Comparison of ENCODE assay signal across 12 mouse cellular contexts in the genomic region with DNA sequence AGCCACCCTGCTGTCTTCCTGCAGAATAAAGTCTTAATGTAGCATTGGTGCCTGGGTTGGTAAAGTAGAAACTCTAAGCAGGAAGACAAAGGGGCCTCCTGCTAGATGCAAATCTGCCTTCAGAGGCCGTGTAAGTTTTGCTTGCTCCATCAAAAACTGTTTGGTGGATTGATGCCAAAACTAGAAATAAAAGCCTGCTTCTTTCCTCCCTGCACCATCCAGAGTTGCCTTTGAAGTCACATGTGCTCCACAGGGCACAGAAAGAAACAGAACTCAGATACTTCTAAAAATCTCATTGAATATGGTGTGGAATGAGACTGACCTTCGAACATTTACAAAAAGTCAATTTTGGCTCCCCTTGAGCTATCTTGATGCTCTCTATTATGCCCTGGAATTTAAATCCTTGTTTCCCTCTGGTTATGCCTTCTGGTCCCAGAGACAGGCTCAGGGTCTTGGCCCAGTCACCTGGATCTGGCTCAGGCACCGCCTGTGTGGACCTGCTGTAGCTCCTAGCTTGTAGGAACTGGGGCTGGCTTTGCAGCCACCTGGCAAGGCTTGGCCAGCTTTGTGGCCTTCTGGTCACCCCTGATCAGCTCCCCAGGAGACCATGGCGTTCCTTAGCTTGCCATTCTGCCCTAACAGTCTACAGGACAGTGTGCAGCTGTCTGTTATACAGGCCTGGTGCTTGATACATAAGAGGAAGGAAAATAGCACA. TPM values are rescaled to one million over a fixed set of nuclear protein-coding genes. Genes with fewer than 3 reads are reported as not detected.
DNase-seq lines count a peak whose midpoint lies in the region; ATAC-seq and TF ChIP-seq lines count a peak whose summit lies in the region.
"Had no signal": no experiment of that assay in that cellular context is flagged by ENCODE, and none has a peak within 500 bp of the region (broad histone marks: within the 10 kb centered on the region; RNA-seq: fewer than 3 reads in every experiment).

No protein-coding gene starts in this region.

- H3K79me2 ChIP-seq in macrophage (ENCODE audit: inconsistent target) = no peaks in the 10 kb centered on the region

- H3K36me3 ChIP-seq in forebrain, embryonic 13.5 days (ENCODE audit: poor library complexity, severe bottlenecking) = no peaks in the 10 kb centered on the region
- H3K36me3 ChIP-seq in forebrain, embryonic 10.5 days (replicated peaks) = no peaks in the 10 kb centered on the region
- no peaks in the 10 kb centered on the region for H3K36me3 ChIP-seq in lung, embryonic 14.5 days (ENCODE audit: insufficient read depth)
- no peaks in the 10 kb centered on the region for H3K36me3 ChIP-seq in macrophage (ENCODE audit: inconsistent target)
- H3K36me3 ChIP-seq: liver, embryonic 15.5 days had no signal

- H3K4me3 ChIP-seq in forebrain, embryonic 13.5 days = no peak overlapping the region
- H3K4me3 ChIP-seq in forebrain, embryonic 10.5 days = no peak overlapping the region
- no peak overlapping the region for H3K4me3 ChIP-seq in lung, embryonic 14.5 days (ENCODE audit: low read depth, low read length)
- H3K4me3 ChIP-seq in macrophage (ENCODE audit: inconsistent target) = no peak overlapping the region
- H3K4me3 ChIP-seq: liver, embryonic 15.5 days had no signal

- peaks cover 9% of the 10 kb centered on the region for H3K4me1 ChIP-seq in forebrain, embryonic 13.5 days
- H3K4me1 ChIP-seq in forebrain, embryonic 10.5 days = no peaks in the 10 kb centered on the region
- peaks cover 7% of the 10 kb centered on the region for H3K4me1 ChIP-seq in lung, embryonic 14.5 days (ENCODE audit: insufficient read depth)
- H3K4me1 ChIP-seq: liver, embryonic 15.5 days had no signal

- H3K27ac ChIP-seq in forebrain, embryonic 13.5 days = no peak overlapping the region
- H3K27ac ChIP-seq in forebrain, embryonic 10.5 days = no peak overlapping the region
- H3K27ac ChIP-seq in lung, embryonic 14.5 days (ENCODE audit: low read depth) = peak overlapping the region; percentile 51
- 0 out of 2 replicates have a peak overlapping the region, but pooled peaks have one; percentile 15 for H3K27ac ChIP-seq in macrophage
- H3K27ac ChIP-seq: kidney, postnatal 0 days; liver, embryonic 15.5 days had no signal

- no peaks in the 10 kb centered on the region for H3K9me3 ChIP-seq in forebrain, embryonic 13.5 days (replicated peaks)
- no peaks in the 10 kb centered on the region for H3K9me3 ChIP-seq in forebrain, embryonic 10.5 days
- no peaks in the 10 kb centered on the region for H3K9me3 ChIP-seq in lung, embryonic 14.5 days (ENCODE audit: low read depth, low read length)
- H3K9me3 ChIP-seq: liver, embryonic 15.5 days had no signal

- no peaks in the 10 kb centered on the region for H3K27me3 ChIP-seq in forebrain, embryonic 13.5 days
- H3K27me3 ChIP-seq in forebrain, embryonic 10.5 days (ENCODE audit: poor library complexity, severe bottlenecking) = no peaks in the 10 kb centered on the region
- H3K27me3 ChIP-seq in lung, embryonic 14.5 days (ENCODE audit: insufficient read depth, low read length) = no peaks in the 10 kb centered on the region
- H3K27me3 ChIP-seq: liver, embryonic 15.5 days had no signal

- no peak for TF ChIP-seq CTCF in lung, embryonic 14.5 days (IDR thresholded peaks at IDR 0.05; ENCODE audit: low read depth)

- H3K9ac ChIP-seq in forebrain, embryonic 13.5 days = no peak overlapping the region
- no peak overlapping the region for H3K9ac ChIP-seq in lung, embryonic 14.5 days
- H3K9ac ChIP-seq: liver, embryonic 15.5 days had no signal

- DNase-seq in forebrain, embryonic 10.5 days (ENCODE audit: extremely low spot score, low spot score) = no peak
- DNase-seq in lung, embryonic 14.5 days = peak; percentile 72
- no peak for DNase-seq in lung, postnatal 4 days
- DNase-seq in cerebellum, postnatal 14 days = peak; percentile 88 to 93
- DNase-seq in right cerebral cortex, postnatal 36 days (ENCODE audit: low spot score in 2 of 2) = no peak
- no peak for DNase-seq in right cerebral cortex, postnatal 4 days
- DNase-seq: heart, postnatal 4 days; thymus, adult 18-20 months had no signal

- 0 out of 2 replicates have a peak, but pooled peaks have one; percentile 41 for ATAC-seq in forebrain, embryonic 13.5 days
- ATAC-seq in lung, embryonic 14.5 days (ENCODE audit: insufficient read depth) = peak; percentile 62

- no peak overlapping the region for H3K4me2 ChIP-seq in forebrain, embryonic 13.5 days
- H3K4me2 ChIP-seq in lung, embryonic 14.5 days = no peak overlapping the region
- H3K4me2 ChIP-seq: liver, embryonic 15.5 days had no signal

- 53% methylated on average over 4 of the region's 4 CpGs for WGBS in forebrain, embryonic 13.5 days
- 78% methylated on average over 4 of the region's 4 CpGs for WGBS in forebrain, embryonic 10.5 days
- 50% methylated on average over 4 of the region's 4 CpGs for WGBS in lung, embryonic 14.5 days
- 88% methylated on average over 4 of the region's 4 CpGs for WGBS in macrophage (ENCODE audit: missing documents)

RNA-seq across cellular contexts. Expression of a gene that starts 47.8 kb away (rescaled TPM):
- 4.5 and 5.7 TPM in 2 replicates for polyA plus RNA-seq in forebrain, embryonic 13.5 days (2015; fragmentation: Nextera tagmentation; extraction: Ambion mirVana)
- 3.6 and 5.1 TPM in 2 replicates for polyA plus RNA-seq in forebrain, embryonic 10.5 days (2016; fragmentation: Nextera tagmentation; extraction: Ambion mirVana)
- polyA plus RNA-seq in lung, embryonic 14.5 days (2014; fragmentation: Nextera tagmentation; extraction: Ambion mirVana) = 42.5 and 46.5 TPM in 2 replicates
- total RNA-seq in macrophage (2018; cell fraction: chromatin; rRNA removed) = not detected
- not detected for total RNA-seq in macrophage (2018; cell fraction: cytosol; rRNA removed)
- total RNA-seq in macrophage (2018; cell fraction: nucleus; rRNA removed) = not detected
- polyA plus RNA-seq in macrophage (2018) = not detected in 3 replicates

Comparison
In these comparisons a context has a peak if more than half of its experiments do, and no peak if none do; other contexts are left out.
1. DNase-seq: peak in lung, embryonic 14.5 days (single experiment) and cerebellum, postnatal 14 days (2 of 2); none in forebrain, embryonic 10.5 days (single experiment), lung, postnatal 4 days (0 of 2), right cerebral cortex, postnatal 36 days (0 of 2) and right cerebral cortex, postnatal 4 days (single experiment).
2. H3K27ac ChIP-seq: peak in lung, embryonic 14.5 days (single experiment) and macrophage (single experiment); none in forebrain, embryonic 13.5 days (single experiment) and forebrain, embryonic 10.5 days (single experiment).